Mouse (Mus musculus) frontal cortex, postnatal 25 days (tissue): ENCODE results near the gene Bhlha15.
A peak's percentile ranks its signal among the peaks of the same experiment; 100 is the strongest.

Source experiments
- DNase-seq, 2 experiments: peaks; one replicate each; pipeline ENCODE4 v3.0.0; 2022; ENCODE audit warnings: low spot score in 2 of 2

Gene Bhlha15

DNA sequence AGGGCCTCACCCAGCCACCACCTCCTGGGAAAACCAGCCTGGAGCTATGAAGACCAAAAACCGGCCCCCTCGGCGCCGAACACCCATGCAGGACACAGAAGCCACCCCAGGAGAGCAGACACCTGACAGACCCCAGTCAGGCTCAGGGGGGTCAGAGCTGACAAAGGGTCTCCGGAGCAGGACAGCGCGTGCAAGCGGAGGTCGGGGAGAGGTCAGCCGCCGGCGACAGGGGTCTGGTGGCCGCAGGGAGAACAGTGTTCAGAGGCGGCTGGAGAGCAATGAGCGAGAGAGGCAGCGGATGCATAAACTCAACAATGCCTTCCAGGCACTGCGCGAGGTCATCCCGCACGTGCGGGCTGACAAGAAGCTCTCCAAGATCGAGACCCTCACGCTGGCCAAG lies 940 bp downstream of the Bhlha15 start:
- no peak for DNase-seq

DNA sequence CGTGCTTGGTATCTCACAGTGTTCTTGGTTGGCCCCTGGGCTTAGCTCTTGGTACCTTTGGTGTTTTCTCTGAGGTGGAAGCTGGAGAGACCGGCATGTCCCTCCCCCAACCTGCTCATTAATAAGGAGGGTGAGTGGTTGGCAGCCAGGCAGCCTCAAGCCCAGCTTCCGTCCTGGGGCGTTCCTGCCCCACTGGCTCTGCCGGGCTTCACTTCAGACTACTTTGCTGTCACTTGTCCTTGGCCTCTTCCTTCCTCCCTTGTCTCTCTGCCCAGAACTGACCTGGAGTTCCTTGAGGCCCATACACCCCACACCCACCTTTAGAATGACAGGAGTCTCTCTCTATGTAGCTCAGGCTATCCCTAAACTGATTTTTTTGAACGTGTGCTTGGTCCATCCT lies 2.6 kb downstream of the Bhlha15 start:
- no peak for DNase-seq

DNA sequence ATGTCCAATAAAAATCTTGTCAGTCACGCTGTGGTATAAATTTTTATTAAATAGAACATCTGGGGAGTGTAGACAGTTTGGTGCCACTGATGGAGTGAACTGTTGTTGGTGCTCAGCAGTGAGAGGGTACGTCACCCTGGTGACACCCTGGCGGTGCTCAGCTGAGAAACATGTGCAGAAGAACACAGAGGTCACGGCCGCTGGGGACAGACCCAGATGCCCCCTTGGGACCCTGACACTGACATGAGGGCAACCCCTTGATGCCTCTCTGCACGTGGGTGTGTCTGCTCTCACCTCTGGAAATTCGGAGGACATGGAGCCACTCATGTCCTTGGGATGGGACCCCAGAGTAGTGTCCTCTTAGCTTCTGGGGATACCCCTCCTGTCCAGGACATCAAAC lies 4.3 kb downstream of the Bhlha15 start:
- no peak for DNase-seq

- DNase-seq: no peak
Observed at GRCm38 (mm10) chr5:144195567-144195966, 5.5 kb downstream of the Bhlha15 start.

DNA sequence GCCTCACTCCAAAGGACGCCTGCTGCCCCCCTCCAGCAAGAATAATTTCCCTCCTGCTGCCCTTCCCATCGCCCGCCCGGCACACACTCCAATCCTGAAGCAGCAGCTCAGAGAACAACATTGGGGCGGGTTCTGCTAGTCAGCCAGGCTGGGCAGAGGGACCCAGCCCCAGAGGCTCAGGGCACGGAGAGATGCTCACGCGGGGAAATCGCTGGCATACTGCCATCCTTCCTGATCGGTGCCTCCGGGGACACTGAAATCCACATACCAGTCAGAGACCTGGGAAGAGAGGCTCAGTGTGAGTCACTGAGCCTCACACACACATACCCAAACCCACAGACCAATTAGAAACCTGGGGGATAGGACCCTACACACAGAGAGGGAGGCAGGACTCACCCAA lies 10.5 kb downstream of the Bhlha15 start:
- no peak for DNase-seq

- DNase-seq: no peak
Observed at GRCm38 (mm10) chr5:144202430-144202829, 12.3 kb downstream of the Bhlha15 start.

DNA sequence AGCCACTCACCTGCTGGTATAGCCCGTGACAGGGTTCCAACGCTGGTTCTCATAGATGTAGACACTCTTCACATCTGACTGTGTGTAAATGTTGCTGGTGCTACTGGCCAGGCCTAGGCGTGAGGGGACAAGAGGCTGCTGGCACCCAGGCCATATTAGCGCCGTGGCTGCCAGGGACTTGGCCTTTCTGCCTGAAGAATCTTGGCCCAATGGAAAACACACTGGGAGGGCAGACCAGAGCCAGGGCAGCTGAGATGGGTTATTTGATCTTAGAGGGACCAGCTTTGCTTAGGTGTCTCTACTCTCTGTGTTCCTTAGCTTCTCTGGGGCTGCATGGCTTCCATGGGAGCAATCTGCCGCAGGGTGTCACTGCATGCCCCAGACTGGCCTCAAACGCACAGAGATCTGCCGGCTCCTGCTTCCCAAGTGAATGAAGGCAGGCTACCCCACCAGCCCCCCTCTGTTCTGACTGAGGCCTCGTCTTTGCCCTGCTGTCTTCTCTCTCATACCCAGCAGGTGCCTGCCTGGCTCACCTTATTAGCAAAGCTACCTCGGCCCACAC lies 13.4 kb downstream of the Bhlha15 start:
- DNase-seq: no peak

DNA sequence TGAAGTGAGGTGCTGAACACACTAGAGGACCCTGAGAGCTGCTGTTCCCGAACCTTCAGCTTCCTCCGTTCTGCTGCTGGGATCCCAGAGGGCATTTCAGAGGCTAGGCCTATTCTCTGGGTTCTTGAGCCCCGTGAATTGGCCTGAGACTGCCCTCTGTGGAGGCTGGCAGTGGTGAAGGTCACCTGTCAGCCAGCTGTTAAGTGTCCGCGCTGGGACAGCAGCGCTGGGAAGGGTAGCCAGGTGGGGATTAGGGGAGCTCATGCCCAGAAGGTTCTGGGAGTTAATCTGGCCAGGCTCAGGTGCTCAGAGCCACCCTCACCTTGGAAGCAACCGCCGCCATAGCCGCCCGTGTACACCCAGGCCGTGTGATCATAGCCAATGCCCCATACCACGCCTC lies 14.2 kb downstream of the Bhlha15 start:
- DNase-seq: no peak

DNA sequence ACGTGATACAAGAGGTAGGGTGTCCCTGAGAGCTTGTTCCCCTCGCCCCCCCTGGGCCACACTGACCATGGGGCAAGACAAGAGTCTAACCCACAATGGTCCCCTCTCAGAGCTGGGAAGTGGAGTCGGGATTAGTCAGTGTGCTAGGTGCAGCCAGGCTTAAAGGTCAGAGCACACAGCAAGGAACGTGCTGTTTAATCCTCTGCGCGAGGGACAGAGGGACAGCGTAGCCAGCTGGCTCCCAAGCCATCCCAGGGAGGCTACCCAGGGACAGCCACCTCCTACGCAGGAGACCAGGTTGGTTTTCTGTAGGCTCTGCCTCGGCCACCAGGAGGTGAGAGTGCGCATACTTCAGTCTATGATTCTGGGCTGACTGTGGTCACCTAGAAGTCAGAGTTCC lies 14.8 kb downstream of the Bhlha15 start:
- DNase-seq: no peak

DNA sequence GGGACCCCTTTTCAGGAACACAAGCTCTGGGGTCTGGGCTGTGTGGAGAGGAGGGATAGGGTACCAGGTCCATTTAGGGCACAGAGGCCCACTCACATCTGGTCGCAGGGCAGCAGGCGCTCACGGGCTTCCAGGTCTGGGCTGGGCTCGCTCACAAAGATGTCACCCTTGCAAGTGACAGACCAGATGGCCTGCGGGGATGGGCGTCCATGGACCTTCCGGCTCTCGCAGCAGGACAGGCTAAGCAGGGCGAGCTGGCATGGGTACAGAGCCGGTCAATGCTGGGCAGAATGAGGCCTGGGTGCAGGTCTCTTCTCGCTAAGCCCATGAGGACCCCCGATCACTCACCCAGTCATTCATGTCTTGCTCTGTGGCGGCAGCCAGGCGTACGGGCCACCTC lies 16.0 kb downstream of the Bhlha15 start:
- no peak for DNase-seq

DNA sequence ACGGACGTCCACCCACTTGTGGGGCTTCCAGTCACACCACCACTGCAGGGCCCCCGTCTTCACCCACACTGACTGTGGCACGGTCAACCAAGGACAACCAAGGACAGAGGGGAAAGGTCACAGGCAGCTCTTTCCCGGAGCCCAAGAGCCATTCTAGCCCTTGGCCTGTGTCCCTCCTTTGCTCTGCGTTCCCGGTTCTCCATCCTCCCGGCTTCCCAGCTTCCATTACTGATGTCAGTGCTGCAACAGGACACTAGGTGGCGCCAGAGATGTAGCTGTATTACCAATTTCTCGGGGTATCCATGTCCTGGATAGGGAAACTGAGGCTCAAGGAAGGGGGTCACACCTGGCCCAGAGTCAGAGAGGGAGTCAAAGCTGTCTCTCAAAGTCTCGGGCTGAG lies 17.4 kb downstream of the Bhlha15 start:
- DNase-seq: peak in 1 of 2 experiments; percentile 38

GRCm38 (mm10) chr5:144214453-144214852 lies 24.4 kb downstream of the Bhlha15 start:
- no peak for DNase-seq

- DNase-seq: no peak
Observed at GRCm38 (mm10) chr5:144215992-144216391, 25.9 kb downstream of the Bhlha15 start.

- DNase-seq: no peak
Observed at GRCm38 (mm10) chr5:144218061-144218460, 28.0 kb downstream of the Bhlha15 start.

DNA sequence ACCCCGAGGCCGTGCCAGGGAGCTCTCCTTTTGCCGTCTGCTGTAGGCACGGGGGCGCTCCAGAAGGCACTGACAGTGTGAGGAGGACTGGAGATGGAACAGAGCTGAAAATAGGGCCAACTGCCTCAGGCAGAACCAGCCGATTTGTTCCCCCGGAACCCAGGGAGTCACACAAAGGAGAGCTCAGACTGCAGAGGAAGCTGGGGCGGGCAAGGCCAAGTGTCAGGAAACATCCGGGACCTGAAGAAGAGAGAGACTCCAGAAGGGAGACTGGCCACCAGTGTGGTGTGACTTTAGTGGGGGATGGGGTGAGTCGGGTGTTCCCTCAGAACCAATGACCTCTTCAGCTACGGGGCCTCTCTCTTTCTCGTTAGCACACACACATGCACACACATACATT lies 29.2 kb downstream of the Bhlha15 start:
- no peak for DNase-seq

DNA sequence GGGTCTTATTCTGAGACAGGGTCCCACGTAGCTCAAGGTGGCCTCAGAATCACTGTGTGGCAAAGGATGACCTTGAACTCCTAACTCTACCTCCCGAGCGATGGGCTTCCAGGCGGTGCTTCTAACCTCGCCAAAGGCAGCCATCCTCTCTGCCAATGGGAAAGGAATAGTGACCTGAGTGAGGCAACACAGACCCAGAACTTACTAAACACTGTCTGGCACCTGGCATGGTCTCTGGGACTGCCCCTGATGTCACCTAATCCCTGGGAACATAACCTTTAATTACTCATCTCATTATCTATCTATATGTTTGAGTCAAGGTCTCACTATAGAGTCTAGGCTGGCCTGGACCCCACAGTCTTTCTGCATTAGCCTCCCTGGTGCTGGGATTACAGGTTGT lies 29.9 kb downstream of the Bhlha15 start:
- DNase-seq: no peak

- DNase-seq: no peak
Observed at GRCm38 (mm10) chr5:144221305-144221704, 31.2 kb downstream of the Bhlha15 start.

- no peak for DNase-seq
Observed at GRCm38 (mm10) chr5:144222811-144223502, 32.9 kb downstream of the Bhlha15 start.

DNA sequence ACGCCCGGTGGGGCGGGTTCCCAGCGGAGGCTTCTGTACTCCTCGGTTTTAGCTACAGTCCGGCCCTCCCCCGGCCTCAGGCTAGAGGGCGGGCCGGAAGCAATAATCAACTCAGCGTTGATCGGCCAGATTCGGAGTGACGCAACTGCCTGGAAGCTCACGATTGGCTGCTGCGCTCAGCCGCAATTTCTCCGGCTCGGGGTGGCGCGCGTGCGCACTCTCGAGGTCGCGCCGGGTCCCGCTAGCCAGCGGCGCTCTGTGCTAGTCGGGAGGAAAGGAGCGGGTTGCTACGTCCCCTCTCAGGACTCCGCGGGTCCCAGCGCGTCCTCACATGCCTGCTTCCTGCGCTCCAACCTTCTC lies 33.4 kb downstream of the Bhlha15 start, which contains the start of gene Tecpr1:
Tecpr1 (minus strand) TSS at position 113 of the 360 bp plus-strand sequence.
- peak; percentile 82 to 92 for DNase-seq

GRCm38 (mm10) chr5:144223899-144224816 lies 34.1 kb downstream of the Bhlha15 start:
- DNase-seq: no peak

DNA sequence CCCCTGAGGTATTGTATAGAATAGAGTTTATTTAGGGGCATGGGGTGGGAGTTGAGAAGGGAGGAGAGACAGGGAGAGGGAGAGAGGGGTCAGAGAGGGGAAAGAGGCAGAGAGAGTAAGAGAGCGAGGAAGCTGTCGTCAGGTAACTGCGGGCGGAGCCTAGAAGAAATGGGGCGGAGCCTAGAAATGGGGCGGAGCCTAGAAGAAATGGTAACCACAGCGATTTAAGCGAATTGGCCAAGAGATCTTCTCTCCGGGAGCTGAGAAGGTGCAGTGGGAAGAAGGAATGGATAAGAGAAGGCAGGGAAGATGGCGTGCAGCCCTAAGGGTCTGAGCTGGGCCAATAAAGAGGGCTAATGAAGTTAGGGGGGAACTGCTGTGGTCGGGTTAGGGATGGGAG lies 36.1 kb downstream of the Bhlha15 start:
- no peak for DNase-seq

GRCm38 (mm10) chr5:144230216-144230615 lies 40.1 kb downstream of the Bhlha15 start:
- DNase-seq: no peak

DNA sequence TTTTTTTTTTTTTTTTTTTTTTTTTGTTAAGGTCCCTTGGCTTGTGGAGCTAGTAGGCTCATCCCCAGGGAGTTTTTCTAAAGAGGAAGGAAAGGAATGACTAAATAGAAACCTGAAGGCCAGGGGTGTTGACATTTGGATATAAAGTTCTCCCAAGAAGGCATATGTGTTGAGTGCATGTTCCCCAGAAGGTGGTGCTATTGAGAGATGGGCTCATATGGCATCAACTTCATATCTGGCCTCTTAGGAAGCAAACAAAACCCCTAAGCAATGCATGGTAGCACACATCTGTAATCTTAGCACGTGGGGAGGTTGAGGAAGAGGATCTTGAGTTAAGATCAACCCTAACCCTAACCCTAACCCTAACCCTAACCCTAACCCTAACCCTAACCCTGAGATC lies 41.3 kb downstream of the Bhlha15 start:
- DNase-seq: no peak
